Mouse (Mus musculus): ENCODE measurements around the gene Chuk.

Chuk gene

DNA sequence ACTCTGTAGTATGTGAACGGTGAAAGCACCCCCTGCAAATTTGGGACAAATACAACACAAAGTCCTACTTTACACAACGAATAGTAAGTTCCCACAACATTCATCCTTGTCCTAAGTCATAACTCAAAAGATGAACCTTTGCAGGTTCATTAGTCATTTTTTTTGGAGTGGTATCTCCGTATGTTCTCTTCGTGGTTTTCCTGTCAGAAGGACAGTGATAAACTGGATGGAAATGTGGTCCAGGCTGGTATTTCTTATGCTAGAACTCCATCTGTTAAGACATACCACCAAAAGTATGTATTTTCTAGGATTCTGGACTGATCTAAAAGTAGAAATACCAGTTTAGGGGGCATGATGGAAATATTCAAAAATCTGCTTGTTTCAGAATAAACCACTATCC lies 39.0 kb downstream of the Chuk start:
- POLR2A ChIA-PET: interaction anchor here in 2 of 4 experiments (1.1 to 1.5 kb wide), 3 partner anchors 13 to 35 kb away, joined by 3 read pairs; no protein-coding TSS in a partner anchor
- CTCF ChIA-PET: interaction anchor here in 1 of 4 experiments (0.6 kb wide), 1 partner anchor 435 kb away, joined by 3 read pairs; no protein-coding TSS in a partner anchor

DNA sequence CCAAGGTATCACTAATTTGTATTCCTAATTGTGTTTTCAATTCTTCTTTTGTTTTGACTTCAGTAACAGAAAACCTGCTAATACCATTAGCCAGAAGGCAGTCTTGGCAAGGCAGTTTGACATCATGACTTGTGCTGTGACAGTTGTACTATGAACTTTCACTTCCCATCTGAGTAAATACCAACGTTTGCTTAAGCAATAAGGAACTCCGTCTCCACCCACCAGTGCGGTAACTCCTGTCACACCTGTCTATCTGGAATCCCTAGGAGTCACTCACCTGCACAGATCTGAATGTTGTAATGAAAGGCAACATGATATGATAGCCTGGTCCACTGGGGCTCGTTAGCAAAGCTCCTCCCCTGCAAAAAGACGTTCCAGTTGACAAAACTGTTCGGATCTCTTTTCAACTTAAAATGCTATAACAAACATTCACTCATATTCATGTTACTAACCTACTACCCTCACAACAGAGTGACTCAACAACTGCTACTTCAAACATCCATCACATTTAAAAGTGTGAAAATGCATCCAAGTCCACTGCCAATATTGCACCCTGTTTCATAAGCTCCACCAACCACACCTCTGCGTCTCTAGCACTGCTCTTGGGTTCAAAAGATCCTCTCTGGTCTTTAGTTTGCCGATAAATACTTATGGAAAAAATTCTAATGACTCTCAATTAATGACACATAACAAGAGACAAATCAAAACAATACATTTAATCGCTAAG lies 39.8 kb downstream of the Chuk start:
- ChIA-PET POLR2A (interaction anchor here in 1 of 4 experiments (0.6 kb wide), 1 partner anchor 911 kb away, joined by 4 read pairs; no protein-coding TSS in a partner anchor), CTCF (no interaction called here)

DNA sequence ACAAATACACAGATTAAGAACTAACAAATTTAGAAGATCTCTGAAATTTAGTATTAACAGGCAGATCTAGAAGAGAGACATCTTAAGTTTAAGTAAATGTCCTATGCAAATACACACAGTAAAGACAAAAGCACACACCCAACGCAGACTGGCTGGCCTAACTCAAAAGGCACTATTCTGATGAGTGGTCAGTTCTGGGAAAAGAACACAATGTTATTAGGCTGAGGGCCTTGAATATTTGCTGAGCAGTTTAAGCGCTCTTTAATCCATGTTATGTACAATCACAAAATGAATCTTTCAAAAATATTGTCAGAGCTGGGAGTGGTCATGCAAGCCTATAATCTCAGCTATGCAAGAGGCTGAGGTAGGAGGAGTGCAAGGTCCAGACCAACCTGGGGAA lies 42.5 kb downstream of the Chuk start:
- ChIA-PET CTCF (interaction anchor here in 1 of 4 experiments (0.6 kb wide), 1 partner anchor 97 kb away, joined by 3 read pairs; no protein-coding TSS in a partner anchor), POLR2A (interaction anchor here in 1 of 4 experiments (0.7 to 1.2 kb wide), 4 partner anchors 11 to 329 kb away, joined by 3 to 5 read pairs (median 3); no protein-coding TSS in a partner anchor)

GRCm38 (mm10) chr19:44063773-44064172 lies 43.5 kb downstream of the Chuk start:
- CTCF ChIA-PET: interaction anchor here in 2 of 4 experiments (0.6 to 0.7 kb wide), 3 partner anchors 10 to 295 kb away, joined by 3 to 7 read pairs (median 5); no protein-coding TSS in a partner anchor

DNA sequence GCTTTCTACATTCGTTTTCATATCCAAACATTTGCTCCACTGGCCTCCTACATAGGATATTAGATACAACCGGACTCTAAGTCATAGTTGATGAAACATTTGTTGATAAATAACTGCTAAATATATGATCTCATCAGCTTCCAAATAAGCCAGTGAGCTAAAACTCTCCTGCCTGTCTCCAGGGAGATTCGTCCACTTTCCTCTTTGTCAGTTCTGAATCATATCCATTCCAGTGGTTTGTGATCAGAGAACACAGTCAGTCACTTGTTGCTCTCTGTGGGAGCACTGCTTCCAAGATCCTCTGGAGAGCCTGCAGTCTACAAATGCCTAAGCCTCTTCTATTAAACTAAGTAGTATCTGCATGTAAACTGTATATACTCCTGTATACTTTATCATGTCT lies 47.1 kb downstream of the Chuk start:
- ChIA-PET POLR2A (interaction anchor here in 1 of 4 experiments (0.6 kb wide), 1 partner anchor 28 kb away, joined by 3 read pairs; no protein-coding TSS in a partner anchor), CTCF (no interaction called here)

More at GRCm38 (mm10) chr19:44063773-44064172, 43.5 kb downstream of the Chuk start:
- POLR2A ChIA-PET: interaction anchor here in 2 of 4 experiments (0.6 to 1.4 kb wide), 5 partner anchors 11 to 328 kb away, joined by 3 to 4 read pairs (median 3); no protein-coding TSS in a partner anchor

GRCm38 (mm10) chr19:44055173-44055826 lies 52.0 kb downstream of the Chuk start:
- CTCF ChIA-PET: interaction anchor here in 1 of 4 experiments (0.6 kb wide), 1 partner anchor 1019 kb away, joined by 3 read pairs; no protein-coding TSS in a partner anchor

GRCm38 (mm10) chr19:44050388-44050787 lies 56.9 kb downstream of the Chuk start:
- POLR2A ChIA-PET: interaction anchor here in 3 of 4 experiments (0.7 to 1.0 kb wide), 3 partner anchors 8 to 1745 kb away, joined by 3 to 6 read pairs (median 3); no protein-coding TSS in a partner anchor
- CTCF ChIA-PET: no interaction called here

More at GRCm38 (mm10) chr19:44055173-44055826, 52.0 kb downstream of the Chuk start:
- POLR2A ChIA-PET: interaction anchor here in 1 of 4 experiments (0.6 kb wide), 1 partner anchor 338 kb away, joined by 3 read pairs; no protein-coding TSS in a partner anchor

GRCm38 (mm10) chr19:44049282-44049681 lies 58.0 kb downstream of the Chuk start:
- ChIA-PET POLR2A (interaction anchor here in 3 of 4 experiments (0.5 to 2.0 kb wide), 22 partner anchors 9 to 375 kb away, joined by 3 to 7 read pairs (median 3); partner anchors contain the start of genes Chuk (in 2 of the 3), Erlin1 (in 1 of the 3) and Slc25a28 (in 1 of the 3)), CTCF (interaction anchor here (0.5 to 0.7 kb wide), 5 partner anchors 14 to 1605 kb away, joined by 3 to 4 read pairs (median 4); no protein-coding TSS in a partner anchor)

GRCm38 (mm10) chr19:44045847-44046246 lies 61.4 kb downstream of the Chuk start:
- POLR2A ChIA-PET: no interaction called here

GRCm38 (mm10) chr19:44042121-44042520 lies 65.2 kb downstream of the Chuk start:
- POLR2A ChIA-PET: interaction anchor here in 1 of 4 experiments (1.6 kb wide), 1 partner anchor 9 kb away, joined by 3 read pairs; no protein-coding TSS in a partner anchor
- CTCF ChIA-PET: no interaction called here

More at GRCm38 (mm10) chr19:44045847-44046246, 61.4 kb downstream of the Chuk start:
- CTCF ChIA-PET: no interaction called here

DNA sequence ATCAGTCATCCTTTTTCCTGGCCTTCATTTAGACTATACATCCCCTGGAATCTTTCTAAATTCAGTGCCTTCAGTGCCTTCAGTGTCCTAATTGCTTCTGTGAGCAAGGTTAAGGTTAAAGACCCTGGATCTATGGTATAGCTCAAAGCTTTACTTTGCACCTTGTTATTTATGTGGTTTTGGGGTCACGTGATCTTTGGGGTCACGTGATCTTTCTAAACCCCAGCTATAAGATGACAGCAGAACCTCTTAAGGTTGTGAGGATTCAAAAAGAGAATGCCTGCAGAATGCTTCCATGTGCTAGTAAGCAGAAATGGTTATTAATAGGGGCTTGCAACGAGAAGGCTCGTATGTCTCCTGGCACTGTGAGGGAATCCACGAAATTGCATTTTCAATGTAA lies 73.9 kb downstream of the Chuk start:
- POLR2A ChIA-PET: interaction anchor here in 1 of 4 experiments (0.5 to 0.7 kb wide), 2 partner anchors 19 to 103 kb away, joined by 3 read pairs; partner anchors contain the start of gene Cwf19l1
- CTCF ChIA-PET: no interaction called here

DNA sequence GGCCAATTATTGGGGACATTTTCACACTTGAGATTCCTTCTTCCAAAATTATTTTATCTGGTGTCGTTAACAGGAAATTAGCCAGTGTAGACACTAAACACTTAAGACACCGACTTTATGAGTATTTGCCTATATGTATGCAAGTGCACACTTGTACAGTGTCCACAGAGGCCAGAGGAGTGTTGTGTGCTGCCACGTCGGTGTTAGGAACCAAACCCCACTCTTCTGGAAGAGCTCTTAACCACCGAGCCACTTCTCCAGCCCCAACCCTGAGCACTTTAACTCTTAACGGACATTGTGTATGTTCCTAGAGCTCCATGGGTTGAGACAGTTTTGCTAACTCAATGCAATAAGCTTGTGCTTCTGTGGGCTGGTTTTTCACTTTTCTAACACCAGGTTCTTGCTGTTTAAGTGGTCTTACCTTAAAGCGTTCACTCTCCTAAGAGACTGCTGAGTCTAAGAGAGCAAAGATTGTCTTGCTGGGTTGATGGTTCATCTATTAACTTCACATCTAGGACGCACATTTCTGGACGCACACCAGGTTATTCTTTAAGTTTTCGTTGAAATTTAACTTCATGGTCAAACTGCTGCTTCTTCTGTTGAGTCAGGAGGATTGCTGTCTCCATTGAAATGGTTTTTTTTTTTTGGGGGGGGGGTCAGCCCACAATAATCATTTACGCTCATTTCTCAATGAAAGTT lies 75.1 kb downstream of the Chuk start:
- ChIA-PET POLR2A (no interaction called here), CTCF (interaction anchor here in 3 of 4 experiments (0.6 to 1.0 kb wide), 3 partner anchors 56 to 387 kb away, joined by 3 read pairs; no protein-coding TSS in a partner anchor)

GRCm38 (mm10) chr19:44030024-44030423 lies 77.3 kb downstream of the Chuk start:
- ChIA-PET POLR2A (no interaction called here), CTCF (no interaction called here)

GRCm38 (mm10) chr19:44028972-44029371 lies 78.3 kb downstream of the Chuk start, which contains the start of gene Cyp2c23:
TSS of gene Cyp2c23 (minus strand) at chr19:44029208.
- POLR2A ChIA-PET: interaction anchor here in 2 of 4 experiments (0.6 to 1.0 kb wide), 2 partner anchors 23 to 1350 kb away, joined by 3 to 7 read pairs; no protein-coding TSS in a partner anchor
- CTCF ChIA-PET: no interaction called here

- ChIA-PET CTCF (no interaction called here), POLR2A (interaction anchor here in 1 of 4 experiments (1.0 kb wide), 1 partner anchor 19 kb away, joined by 3 read pairs; no protein-coding TSS in a partner anchor)
Measured at GRCm38 (mm10) chr19:44026956-44027530, 80.2 kb downstream of the Chuk start.

GRCm38 (mm10) chr19:44024921-44025585 lies 82.2 kb downstream of the Chuk start:
- POLR2A ChIA-PET: no interaction called here
- CTCF ChIA-PET: no interaction called here

All from embryonic stem cell, embryonic (primary cell).